Mouse (Mus musculus) hindbrain, embryonic 12.5 days (tissue): ENCODE measurements around the gene Shbg. TPM values are rescaled to one million over a fixed set of nuclear protein-coding genes. Genes with fewer than 3 reads are reported as not detected.

Experiments
- ATAC-seq: fragments of 200-750 bp; cut with Nextera tagmentation; 2 replicates; pipeline ENCODE4 v1.8.0; 2017; ENCODE audit warnings: moderate TSS enrichment; ENCODE audit not compliant: low FRiP score
- H3K27ac ChIP-seq: fragments of 300-500 bp; sonication (generic); 2 replicates; pipeline ENCODE4 v1.5.1; 2016; ENCODE audit warnings: mild to moderate bottlenecking
- H3K27me3 ChIP-seq: fragments of 300-500 bp; sonication (generic); 2 replicates; pipeline ENCODE4 v1.6.1; 2016; ENCODE audit warnings: mild to moderate bottlenecking
- H3K36me3 ChIP-seq: fragments of 300-500 bp; sonication (generic); 2 replicates; pipeline ENCODE4 v1.6.1; 2016; ENCODE audit warnings: mild to moderate bottlenecking
- H3K4me1 ChIP-seq: fragments of 300-500 bp; sonication (generic); 2 replicates; pipeline ENCODE4 v1.6.1; 2016
- H3K4me2 ChIP-seq: fragments of 300-500 bp; sonication (generic); replicated peaks from 2 replicates; pipeline ENCODE4 v1.6.1; 2016; ENCODE audit warnings: mild to moderate bottlenecking
- H3K4me3 ChIP-seq: fragments of 300-500 bp; sonication (generic); 2 replicates; pipeline ENCODE4 v1.5.1; 2016; ENCODE audit warnings: mild to moderate bottlenecking
- H3K9ac ChIP-seq: fragments of 300-500 bp; sonication (generic); 2 replicates; pipeline ENCODE4 v1.6.1; 2016; ENCODE audit warnings: mild to moderate bottlenecking, moderate library complexity
- H3K9me3 ChIP-seq: fragments of 300-500 bp; sonication (generic); replicated peaks from 2 replicates; pipeline ENCODE4 v1.6.1; 2016; ENCODE audit warnings: mild to moderate bottlenecking
- WGBS: fragments of 180-500 bp; shearing (Covaris S2); methylation state at CpG from one replicate; pipeline ENCODE4 v1.1.7; 2016; 5-methylcytosine and 5-hydroxymethylcytosine counted together
- polyA plus RNA-seq: library from polyadenylated mRNA; unstranded; fragments of >200 nt; fragmentation: Nextera tagmentation; extraction: Ambion mirVana; gene quantifications from 2 replicates; pipeline ENCODE4 v1.2.1, GENCODE M21; 2016

Shbg gene
- polyA plus RNA-seq, 1 experiment from 2014 or later, result not detected

DNA sequence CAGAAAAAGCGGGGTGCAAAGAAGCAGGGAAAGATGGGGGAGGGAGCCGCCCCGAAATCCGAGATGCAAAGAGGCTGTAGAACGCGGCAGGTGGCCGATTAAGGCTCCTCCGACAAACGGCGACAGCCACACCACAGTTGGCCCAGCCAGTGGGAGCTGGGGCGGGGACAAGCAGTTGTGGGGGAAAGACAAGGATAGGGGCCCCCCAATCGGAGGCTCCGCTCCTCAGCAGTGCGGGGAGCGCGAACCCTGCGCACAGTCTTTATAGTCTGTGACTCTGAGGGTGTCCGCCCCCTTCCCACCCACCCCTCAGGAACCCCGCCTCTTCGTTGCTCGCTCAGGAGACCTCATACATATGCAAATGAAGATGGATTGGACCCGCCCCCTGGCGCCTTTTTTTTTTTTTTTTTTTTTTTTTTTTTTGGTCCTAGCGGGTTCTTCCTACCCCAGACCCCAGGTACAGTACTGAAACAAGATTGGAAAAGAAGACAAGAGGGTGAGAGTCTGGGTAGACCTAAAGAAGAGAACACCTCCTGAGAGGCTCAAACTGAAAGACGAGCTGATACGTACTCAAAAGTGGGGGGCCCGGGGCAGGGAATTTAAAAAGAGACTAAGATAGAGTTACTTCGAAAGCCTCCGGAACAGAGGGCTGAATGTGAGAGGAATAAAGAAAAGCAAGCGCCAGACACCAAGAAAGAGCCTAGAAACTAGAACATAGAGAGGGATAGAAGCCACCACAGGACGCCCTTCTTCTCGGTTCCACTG is 11.8 kb downstream of the Shbg start, which contains the start of gene Atp1b2:
Gene Atp1b2, minus strand, starts transcription at position 217 of the 765 bp plus-strand sequence.
- H3K9ac ChIP-seq, result peak within 1 kb of the TSS; percentile 81
- peaks cover 19% of the 10 kb centered on the region for H3K4me1 ChIP-seq
- no peaks in the 10 kb centered on the region for H3K9me3 ChIP-seq
- peak within 1 kb of the TSS; percentile 100 for H3K4me2 ChIP-seq
- peak within 1 kb of the TSS; percentile 63 for H3K4me3 ChIP-seq
- ATAC-seq, result peak; percentile 81
- no peaks in the 10 kb centered on the region for H3K36me3 ChIP-seq
- WGBS, result 3% methylated on average over 32 of the region's 32 CpGs
- H3K27ac ChIP-seq, result peak within 1 kb of the TSS; percentile 23; the same call in 1 of the 2 replicates
- peaks cover 5% of the 10 kb centered on the region; the same call in 1 of the 2 replicates for H3K27me3 ChIP-seq

GRCm38 (mm10) chr11:69604795-69605664 is 12.7 kb downstream of the Shbg start:
- under 1% methylated on average over 70 of the region's 73 CpGs for WGBS
- Histone ChIP-seq H3K4me1 (peaks cover 28% of the 10 kb centered on the region), H3K27me3 (peaks cover 5% of the 10 kb centered on the region; the same call in 1 of the 2 replicates), H3K36me3 (no peaks in the 10 kb centered on the region), H3K27ac (peak overlapping the region; percentile 9; the same call in 1 of the 2 replicates), H3K4me2 (peak overlapping the region; percentile 100), H3K4me3 (peak overlapping the region; percentile 63), H3K9ac (peak overlapping the region; percentile 81), H3K9me3 (no peaks in the 10 kb centered on the region)
- ATAC-seq, result peak; percentile 63

DNA sequence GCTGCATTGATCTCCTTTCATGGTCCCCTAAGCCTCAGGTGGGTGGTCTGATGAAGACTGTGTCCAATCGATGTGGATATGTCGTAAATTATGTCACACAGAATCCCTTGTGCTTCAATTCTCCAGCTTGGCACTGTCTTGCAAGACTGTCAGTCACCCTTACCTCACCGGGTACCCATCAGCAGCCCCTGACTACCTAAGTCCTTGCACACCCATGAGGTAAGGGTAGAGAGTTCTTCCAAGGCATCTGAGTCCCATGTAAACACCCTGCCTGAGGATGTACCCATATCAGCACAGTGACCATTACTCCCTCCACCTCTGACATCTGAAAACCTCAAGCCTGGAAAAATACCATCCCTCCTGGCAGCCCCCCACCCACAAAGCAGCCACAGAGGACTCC is 13.4 kb downstream of the Shbg start:
- peak overlapping the region; percentile 81; the same call in 1 of the 2 replicates for H3K9ac ChIP-seq
- WGBS, result 61% methylated on average over 3 of the region's 3 CpGs

GRCm38 (mm10) chr11:69603516-69603915 is 14.2 kb downstream of the Shbg start:
- H3K4me2 ChIP-seq, result peak overlapping the region; percentile 100; the same call in 1 of the 2 replicates
- H3K9me3 ChIP-seq, result no peaks in the 10 kb centered on the region
- 71% methylated on average over 8 of the region's 8 CpGs for WGBS
- H3K27me3 ChIP-seq, result peaks cover 5% of the 10 kb centered on the region; the same call in 1 of the 2 replicates
- H3K4me1 ChIP-seq, result peaks cover 35% of the 10 kb centered on the region
- H3K4me3 ChIP-seq, result peak overlapping the region; percentile 63; the same call in 1 of the 2 replicates
- ATAC-seq, result no peak
- H3K27ac ChIP-seq, result no peak overlapping the region
- no peak overlapping the region for H3K9ac ChIP-seq
- H3K36me3 ChIP-seq, result no peaks in the 10 kb centered on the region

More for the DNA sequence above, 13.4 kb downstream of the Shbg start:
- H3K27me3 ChIP-seq, result peaks cover 5% of the 10 kb centered on the region; the same call in 1 of the 2 replicates
- H3K36me3 ChIP-seq, result no peaks in the 10 kb centered on the region
- no peak overlapping the region for H3K27ac ChIP-seq
- ATAC-seq, result 0 out of 2 replicates have a peak, but pooled peaks have one; percentile 18
- H3K4me1 ChIP-seq, result peaks cover 35% of the 10 kb centered on the region
- H3K4me3 ChIP-seq, result peak overlapping the region; percentile 63
- peak overlapping the region; percentile 100 for H3K4me2 ChIP-seq
- no peaks in the 10 kb centered on the region for H3K9me3 ChIP-seq

DNA sequence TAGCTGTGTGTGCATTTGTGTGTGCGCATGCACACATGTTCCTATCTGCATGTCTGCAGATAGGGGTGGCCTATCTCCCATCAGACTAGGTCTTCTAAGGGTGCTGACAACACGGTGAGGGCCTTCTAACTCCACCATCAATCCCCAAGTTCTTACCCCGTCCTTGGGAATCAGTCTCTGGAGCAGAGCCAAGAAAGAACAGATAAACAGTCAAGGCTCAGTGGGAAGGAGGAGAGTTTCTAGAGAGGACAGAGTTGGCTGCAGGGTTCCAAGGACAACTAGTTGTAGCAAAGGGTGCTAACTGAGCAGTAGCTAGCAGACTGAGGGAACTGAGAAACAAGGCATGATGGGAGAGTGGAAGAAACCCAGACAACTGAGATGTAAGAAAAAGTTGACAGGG is 15.9 kb downstream of the Shbg start:
- peaks cover 5% of the 10 kb centered on the region; the same call in 1 of the 2 replicates for H3K27me3 ChIP-seq
- 89% methylated on average over 3 of the region's 3 CpGs for WGBS
- no peak overlapping the region for H3K9ac ChIP-seq
- H3K4me1 ChIP-seq, result peaks cover 35% of the 10 kb centered on the region
- H3K9me3 ChIP-seq, result no peaks in the 10 kb centered on the region
- H3K27ac ChIP-seq, result no peak overlapping the region
- H3K4me2 ChIP-seq, result no peak overlapping the region
- H3K36me3 ChIP-seq, result no peaks in the 10 kb centered on the region
- ATAC-seq, result no peak
- H3K4me3 ChIP-seq, result no peak overlapping the region

GRCm38 (mm10) chr11:69600098-69600497 is 17.6 kb downstream of the Shbg start:
- 10% methylated on average over 6 of the region's 6 CpGs for WGBS
- Histone ChIP-seq H3K9me3 (no peaks in the 10 kb centered on the region), H3K4me2 (peak overlapping the region; percentile 7), H3K36me3 (no peaks in the 10 kb centered on the region), H3K4me3 (no peak overlapping the region), H3K4me1 (peaks cover 31% of the 10 kb centered on the region), H3K27me3 (0 out of 2 replicates have a peak, but pooled peaks cover 5% of the 10 kb centered on the region), H3K27ac (peak overlapping the region; percentile 56; the same call in 1 of the 2 replicates), H3K9ac (0 out of 2 replicates have a peak overlapping the region, but pooled peaks have one; percentile 4)
- peak; percentile 58; the same call in 1 of the 2 replicates for ATAC-seq

DNA sequence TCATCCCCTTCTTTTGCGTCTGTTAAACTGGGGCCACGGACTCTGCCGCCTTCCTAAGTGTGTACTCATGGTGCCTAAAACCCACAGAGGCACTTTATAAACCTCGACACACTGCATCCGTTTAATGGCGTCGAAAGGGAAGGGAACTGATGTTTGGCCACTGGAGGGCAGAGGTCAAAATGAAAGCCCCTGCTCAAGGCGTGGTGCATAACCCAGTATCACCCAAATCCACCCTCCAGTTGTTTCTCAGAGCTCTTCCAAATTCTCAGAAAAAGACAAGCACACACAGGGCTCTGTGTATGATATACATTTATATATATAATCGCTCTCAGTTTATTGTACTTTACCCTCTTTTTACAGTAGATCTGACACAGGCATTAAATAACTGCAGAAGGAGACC is 18.3 kb downstream of the Shbg start:
- 8% methylated on average over 9 of the region's 9 CpGs for WGBS
- Histone ChIP-seq H3K9me3 (no peaks in the 10 kb centered on the region), H3K4me2 (peak overlapping the region; percentile 7; the same call in 1 of the 2 replicates), H3K36me3 (no peaks in the 10 kb centered on the region), H3K27me3 (0 out of 2 replicates have a peak, but pooled peaks cover 3% of the 10 kb centered on the region), H3K4me1 (peaks cover 26% of the 10 kb centered on the region), H3K27ac (peak overlapping the region; percentile 56; the same call in 1 of the 2 replicates), H3K9ac (no peak overlapping the region), H3K4me3 (no peak overlapping the region)
- no peak for ATAC-seq

DNA sequence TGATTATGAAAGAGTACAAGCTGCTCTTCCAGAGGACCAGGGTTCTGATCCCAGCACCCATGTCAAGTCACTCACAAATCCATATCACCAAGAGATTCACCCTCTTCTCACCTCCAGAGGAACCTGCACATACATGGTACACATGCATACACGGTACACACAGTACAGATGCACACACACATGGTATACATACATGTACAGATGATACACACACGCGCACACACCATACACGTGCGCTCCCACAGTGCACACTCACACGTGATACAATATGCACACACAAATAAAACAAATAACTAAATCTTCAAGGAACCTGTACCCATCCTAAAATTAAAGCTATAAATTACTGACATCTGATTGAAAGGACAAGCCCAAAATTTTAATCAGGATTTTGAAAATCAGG is 22.9 kb downstream of the Shbg start:
- Histone ChIP-seq H3K9ac (no peak overlapping the region), H3K4me1 (peaks cover 5% of the 10 kb centered on the region), H3K36me3 (peaks cover 30% of the 10 kb centered on the region), H3K4me2 (no peak overlapping the region), H3K27ac (no peak overlapping the region), H3K9me3 (no peaks in the 10 kb centered on the region), H3K4me3 (no peak overlapping the region), H3K27me3 (no peaks in the 10 kb centered on the region)
- no peak for ATAC-seq
- WGBS, result 95% methylated on average over 6 of the region's 6 CpGs

GRCm38 (mm10) chr11:69592799-69593198 is 24.9 kb downstream of the Shbg start:
- no peak overlapping the region for H3K4me2 ChIP-seq
- H3K4me1 ChIP-seq, result no peaks in the 10 kb centered on the region
- no peak overlapping the region for H3K4me3 ChIP-seq
- H3K9ac ChIP-seq, result no peak overlapping the region
- H3K9me3 ChIP-seq, result no peaks in the 10 kb centered on the region
- H3K27me3 ChIP-seq, result no peaks in the 10 kb centered on the region
- H3K27ac ChIP-seq, result no peak overlapping the region
- 87% methylated on average over 4 of the region's 4 CpGs for WGBS
- ATAC-seq, result no peak
- H3K36me3 ChIP-seq, result peaks cover 50% of the 10 kb centered on the region

DNA sequence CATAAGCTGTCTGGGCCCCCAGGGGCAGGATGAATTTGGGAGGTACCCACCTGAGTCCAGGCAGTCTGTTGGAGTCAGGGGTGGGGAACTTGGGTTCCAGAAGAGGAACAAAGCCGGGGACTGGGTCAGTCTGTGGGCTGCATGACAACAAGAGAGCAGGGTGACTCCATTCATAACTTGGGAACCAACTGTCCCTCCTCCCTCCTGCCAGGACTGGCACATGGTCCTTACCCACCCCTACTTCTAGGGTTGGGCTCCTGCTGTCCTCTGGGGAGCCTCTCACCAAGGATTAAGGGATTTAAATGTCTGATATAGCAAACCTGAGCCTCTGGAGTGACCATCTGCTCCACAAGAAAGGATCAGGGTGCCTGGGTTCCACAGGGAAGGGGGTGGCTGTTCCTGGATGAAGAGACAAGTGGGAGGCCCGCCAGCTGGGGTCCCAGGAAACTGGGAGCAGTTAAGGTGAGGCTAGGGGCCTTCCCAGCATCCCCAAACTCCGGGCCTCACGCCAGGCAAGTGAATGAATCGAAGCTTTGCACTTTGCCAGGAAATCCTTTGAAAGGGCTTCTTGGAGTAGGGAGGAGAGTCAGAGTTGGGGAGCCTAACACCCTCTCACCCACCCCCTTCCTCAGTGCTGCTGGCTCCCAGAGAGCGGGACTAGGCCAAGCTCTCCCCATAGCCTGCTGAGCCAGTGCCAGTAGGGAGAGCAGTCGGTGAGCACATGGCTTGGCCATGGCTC is 25.6 kb downstream of the Shbg start:
- no peak for ATAC-seq
- H3K36me3 ChIP-seq, result peaks cover 58% of the 10 kb centered on the region

GRCm38 (mm10) chr11:69591424-69591823 is 26.3 kb downstream of the Shbg start:
- Histone ChIP-seq H3K36me3 (peaks cover 64% of the 10 kb centered on the region), H3K4me1 (no peaks in the 10 kb centered on the region), H3K4me2 (no peak overlapping the region), H3K9me3 (no peaks in the 10 kb centered on the region), H3K27me3 (no peaks in the 10 kb centered on the region), H3K27ac (no peak overlapping the region), H3K9ac (no peak overlapping the region), H3K4me3 (no peak overlapping the region)
- 86% methylated on average over 3 of the region's 3 CpGs for WGBS
- ATAC-seq, result no peak

More for the DNA sequence above, 25.6 kb downstream of the Shbg start:
- Histone ChIP-seq H3K4me2 (no peak overlapping the region), H3K27ac (0 out of 2 replicates have a peak overlapping the region, but pooled peaks have one; percentile 23), H3K4me1 (no peaks in the 10 kb centered on the region), H3K9me3 (no peaks in the 10 kb centered on the region), H3K4me3 (no peak overlapping the region), H3K9ac (no peak overlapping the region), H3K27me3 (no peaks in the 10 kb centered on the region)
- WGBS, result 85% methylated on average over 7 of the region's 7 CpGs
